Mouse (Mus musculus) erythroblast, embryonic 14.5 days (primary cell): ENCODE measurements around the gene Chst4. TPM values are rescaled to one million over a fixed set of nuclear protein-coding genes. Genes with fewer than 3 reads are reported as not detected.
"Not testable (repeated sequence)": the region's sequence is repeated elsewhere in the genome, so short reads cannot be mapped to it uniquely, and the experiment has no call there.

Source experiments
- H3K27me3 ChIP-seq: 2 replicates; pipeline ENCODE4 v1.6.1; 2012; ENCODE audit warnings: inconsistent platforms; ENCODE audit not compliant: control insufficient read depth
- H3K36me3 ChIP-seq: 2 replicates; pipeline ENCODE4 v1.6.1; 2012; ENCODE audit warnings: mild to moderate bottlenecking, inconsistent platforms; ENCODE audit not compliant: control insufficient read depth
- H3K4me1 ChIP-seq: 2 replicates; pipeline ENCODE4 v1.6.1; 2012; ENCODE audit warnings: inconsistent platforms; ENCODE audit not compliant: control insufficient read depth
- H3K4me3 ChIP-seq: replicated peaks from 2 replicates; pipeline ENCODE3; 2012; ENCODE audit warnings: moderate library complexity, mild to moderate bottlenecking, inconsistent platforms
- H3K9me3 ChIP-seq: 2 replicates; pipeline ENCODE4 v1.6.1; 2012; ENCODE audit warnings: low read length, inconsistent platforms, mixed read lengths; ENCODE audit not compliant: control insufficient read depth
- GATA1 ChIP-seq: IDR thresholded peaks from 2 replicates; pipeline ENCODE4 v1.6.1; 2012; ENCODE audit warnings: low read length, inconsistent platforms, mixed read lengths
- TAL1 ChIP-seq: IDR thresholded peaks from 3 replicates; pipeline ENCODE4 v1.6.1; 2012; ENCODE audit warnings: low read length, inconsistent platforms, mixed read lengths
- polyA plus RNA-seq: library from polyadenylated mRNA; stranded (reverse); fragments of >175 nt; gene quantifications from 2 replicates; pipeline ENCODE4 v1.2.3, GENCODE M21; 2012

The Chst4 gene
- polyA plus RNA-seq, 1 experiment, result not detected

DNA sequence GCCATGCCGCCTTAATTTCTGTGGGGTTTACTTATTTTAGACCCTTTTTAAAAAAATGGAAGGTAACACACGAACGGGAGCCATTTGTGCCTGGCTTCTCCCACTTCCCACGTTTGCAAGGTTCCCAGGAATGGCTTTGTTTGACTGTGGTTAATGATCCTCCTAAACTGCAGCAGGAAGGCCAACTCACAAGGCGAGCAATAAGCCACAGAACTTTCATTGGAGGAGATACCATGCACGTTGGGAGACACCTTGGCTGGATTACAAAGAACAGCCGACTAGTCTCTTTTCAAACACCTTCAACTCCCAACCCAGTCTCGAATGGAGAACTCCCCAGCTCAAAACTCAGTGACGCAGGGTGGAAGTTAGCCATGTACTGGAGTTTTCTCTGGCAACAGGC is 24.6 kb upstream of the Chst4 start:
- Histone ChIP-seq H3K4me1 (no peaks in the 10 kb centered on the region), H3K4me3 (no peak overlapping the region), H3K36me3 (no peaks in the 10 kb centered on the region), H3K9me3 (peaks cover 6% of the 10 kb centered on the region; the same call in 1 of the 2 replicates), H3K27me3 (no peaks in the 10 kb centered on the region)
- TF ChIP-seq TAL1 (no peak), GATA1 (no peak)

DNA sequence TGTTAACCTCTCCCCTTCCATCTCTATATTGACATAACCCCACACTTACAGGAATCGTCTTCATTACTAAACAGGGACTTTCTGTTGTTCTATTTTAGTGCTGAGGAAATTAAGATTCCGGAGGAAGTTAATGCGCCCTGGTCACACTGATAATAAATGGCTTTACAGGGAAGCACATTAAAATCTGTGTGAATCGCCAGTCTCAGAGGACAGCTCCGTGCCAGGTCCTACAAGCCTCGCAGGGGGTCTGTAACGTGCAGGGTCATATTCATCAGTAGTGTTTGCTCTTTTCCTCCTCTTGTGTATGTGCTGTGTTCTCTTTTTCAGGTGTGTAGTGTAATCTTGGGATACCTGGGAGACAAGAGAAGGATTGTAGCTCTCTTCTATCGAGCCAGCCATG is 18.7 kb upstream of the Chst4 start:
- Histone ChIP-seq H3K36me3 (no peaks in the 10 kb centered on the region), H3K27me3 (no peaks in the 10 kb centered on the region), H3K9me3 (no peaks in the 10 kb centered on the region), H3K4me3 (no peak overlapping the region), H3K4me1 (no peaks in the 10 kb centered on the region)
- no peak for TF ChIP-seq TAL1
- TF ChIP-seq GATA1, result no peak

GRCm38 (mm10) chr8:110051208-110051607 is 11.7 kb upstream of the Chst4 start:
- H3K27me3 ChIP-seq, result no peaks in the 10 kb centered on the region
- no peaks in the 10 kb centered on the region for H3K9me3 ChIP-seq
- H3K4me3 ChIP-seq, result no peak overlapping the region
- no peaks in the 10 kb centered on the region for H3K4me1 ChIP-seq
- TF ChIP-seq GATA1 (no peak), TAL1 (no peak)
- H3K36me3 ChIP-seq, result no peaks in the 10 kb centered on the region

GRCm38 (mm10) chr8:110040509-110040908 is 969 bp upstream of the Chst4 start:
- Histone ChIP-seq H3K27me3 (no peaks in the 10 kb centered on the region), H3K36me3 (no peaks in the 10 kb centered on the region), H3K4me1 (no peaks in the 10 kb centered on the region), H3K4me3 (no peak overlapping the region), H3K9me3 (0 out of 2 replicates have a peak, but pooled peaks cover 2% of the 10 kb centered on the region)
- TF ChIP-seq TAL1 (no peak), GATA1 (no peak)

GRCm38 (mm10) chr8:110039216-110039615 is 324 bp downstream of the Chst4 start:
- H3K36me3 ChIP-seq, result no peaks in the 10 kb centered on the region
- TF ChIP-seq GATA1 (no peak), TAL1 (no peak)
- no peak overlapping the region for H3K4me3 ChIP-seq

DNA sequence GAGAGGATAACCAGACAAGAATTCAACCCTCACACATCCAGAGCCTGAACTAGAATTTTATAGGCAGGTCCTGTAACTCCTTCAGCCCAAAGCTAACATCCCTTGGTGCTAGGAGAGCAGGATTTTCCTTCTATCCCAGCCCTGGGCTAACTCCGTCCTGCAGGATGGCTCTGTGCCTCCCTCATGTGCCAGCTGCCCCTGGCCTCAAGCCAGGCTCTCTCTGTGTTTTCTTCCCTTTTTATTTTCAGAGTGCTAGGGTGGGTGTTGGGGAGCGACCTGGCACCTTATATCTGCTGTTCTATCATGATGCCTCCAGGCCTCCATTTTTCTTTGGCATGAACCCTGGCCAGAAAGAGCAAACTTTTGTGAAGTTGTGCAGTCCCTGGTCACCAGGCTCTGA is 3.4 kb downstream of the Chst4 start:
- Histone ChIP-seq H3K9me3 (no peaks in the 10 kb centered on the region), H3K4me1 (no peaks in the 10 kb centered on the region), H3K36me3 (no peaks in the 10 kb centered on the region), H3K4me3 (no peak overlapping the region), H3K27me3 (no peaks in the 10 kb centered on the region)
- TF ChIP-seq GATA1 (no peak), TAL1 (no peak)

More at GRCm38 (mm10) chr8:110039216-110039615, 324 bp downstream of the Chst4 start:
- H3K27me3 ChIP-seq, result no peaks in the 10 kb centered on the region
- no peaks in the 10 kb centered on the region for H3K4me1 ChIP-seq
- H3K9me3 ChIP-seq, result 0 out of 2 replicates have a peak, but pooled peaks cover 2% of the 10 kb centered on the region

- H3K4me1 ChIP-seq, result no peaks in the 10 kb centered on the region
- H3K4me3 ChIP-seq, result no peak overlapping the region
- TF ChIP-seq GATA1 (no peak), TAL1 (no peak)
- peaks cover 11% of the 10 kb centered on the region for H3K9me3 ChIP-seq
- no peaks in the 10 kb centered on the region for H3K27me3 ChIP-seq
- no peaks in the 10 kb centered on the region for H3K36me3 ChIP-seq
These were observed 5.2 kb downstream of the Chst4 start for GRCm38 (mm10) chr8:110034331-110034730.

GRCm38 (mm10) chr8:110033771-110034170 is 5.8 kb downstream of the Chst4 start:
- not testable (repeated sequence) for H3K4me1 ChIP-seq, H3K36me3 ChIP-seq, H3K27me3 ChIP-seq, H3K4me3 ChIP-seq
- peaks cover 11% of the 10 kb centered on the region for H3K9me3 ChIP-seq

GRCm38 (mm10) chr8:110022768-110023344 is 16.7 kb downstream of the Chst4 start:
- Histone ChIP-seq H3K4me1 (no peaks in the 10 kb centered on the region), H3K36me3 (no peaks in the 10 kb centered on the region), H3K9me3 (no peaks in the 10 kb centered on the region), H3K4me3 (no peak overlapping the region), H3K27me3 (no peaks in the 10 kb centered on the region)
- TF ChIP-seq GATA1, result no peak
- TF ChIP-seq TAL1, result no peak

GRCm38 (mm10) chr8:110022081-110022480 is 17.5 kb downstream of the Chst4 start:
- Histone ChIP-seq H3K27me3 (no peaks in the 10 kb centered on the region), H3K9me3 (no peaks in the 10 kb centered on the region), H3K4me3 (no peak overlapping the region), H3K4me1 (no peaks in the 10 kb centered on the region), H3K36me3 (no peaks in the 10 kb centered on the region)
- TF ChIP-seq GATA1 (no peak), TAL1 (no peak)
